8 mouse cellular contexts compared by ENCODE assay signal in genomic region chr19:6445761-6446423, GRCm38 (mm10). TPM values are rescaled to one million over a fixed set of nuclear protein-coding genes. Genes with fewer than 3 reads are reported as not detected.
A peak's percentile ranks its signal among the peaks of the same experiment; 100 is the strongest.
DNase-seq lines count a peak whose midpoint lies in the region; ATAC-seq lines count a peak whose summit lies in the region.

No protein-coding gene starts in this region.

- H3K4me2 ChIP-seq in embryonic facial prominence, embryonic 12.5 days (replicated peaks): no peak overlapping the region
- peak overlapping the region; percentile 41 for H3K4me2 ChIP-seq in hindbrain, embryonic 15.5 days
- H3K4me2 ChIP-seq in neural tube, embryonic 15.5 days: peak overlapping the region; percentile 45

- peaks cover 4% of the 10 kb centered on the region; the same call in 1 of the 2 replicates for H3K27me3 ChIP-seq in embryonic facial prominence, embryonic 12.5 days
- H3K27me3 ChIP-seq in hindbrain, embryonic 15.5 days: no peaks in the 10 kb centered on the region
- no peaks in the 10 kb centered on the region for H3K27me3 ChIP-seq in neural tube, embryonic 15.5 days (replicated peaks)

- no peaks in the 10 kb centered on the region for H3K9me3 ChIP-seq in embryonic facial prominence, embryonic 12.5 days
- H3K9me3 ChIP-seq in hindbrain, embryonic 15.5 days: no peaks in the 10 kb centered on the region
- no peaks in the 10 kb centered on the region for H3K9me3 ChIP-seq in neural tube, embryonic 15.5 days (replicated peaks)

- H3K27ac ChIP-seq in embryonic facial prominence, embryonic 12.5 days: no peak overlapping the region
- peak overlapping the region; percentile 84 for H3K27ac ChIP-seq in hindbrain, embryonic 15.5 days (replicated peaks)
- peak overlapping the region; percentile 80 for H3K27ac ChIP-seq in neural tube, embryonic 15.5 days (replicated peaks)

- WGBS in embryonic facial prominence, embryonic 12.5 days: 23% methylated on average over 10 of the region's 10 CpGs
- 11% methylated on average over 10 of the region's 10 CpGs for WGBS in hindbrain, embryonic 15.5 days
- WGBS in neural tube, embryonic 15.5 days: 8% methylated on average over 10 of the region's 10 CpGs

- peak; percentile 86 to 90 for DNase-seq in right cerebral cortex, postnatal 10 days (ENCODE audit: low spot score in 2 of 2)
- no peak for DNase-seq in right cerebral cortex, adult 2 months (ENCODE audit: low spot score in 2 of 2)
- DNase-seq in lung, postnatal 4 days: no peak
- DNase-seq in heart, adult 8-10 months (ENCODE audit: low spot score): no peak
- no peak for DNase-seq in gastrocnemius, postnatal 25 days

- no peak overlapping the region for H3K4me3 ChIP-seq in embryonic facial prominence, embryonic 12.5 days
- no peak overlapping the region for H3K4me3 ChIP-seq in hindbrain, embryonic 15.5 days
- H3K4me3 ChIP-seq in neural tube, embryonic 15.5 days (replicated peaks): 0 out of 2 replicates have a peak overlapping the region, but pooled peaks have one; percentile 2

- ATAC-seq in embryonic facial prominence, embryonic 12.5 days (ENCODE audit: insufficient number of reproducible peaks, insufficient read depth, low FRiP score, low TSS enrichment): peak; percentile 59; the same call in 1 of the 2 replicates
- peak; percentile 83 for ATAC-seq in hindbrain, embryonic 15.5 days (ENCODE audit: low FRiP score, low read depth)
- peak; percentile 86 for ATAC-seq in neural tube, embryonic 15.5 days (ENCODE audit: low FRiP score)

- H3K9ac ChIP-seq in embryonic facial prominence, embryonic 12.5 days: no peak overlapping the region
- H3K9ac ChIP-seq in hindbrain, embryonic 15.5 days: peak overlapping the region; percentile 15; the same call in 1 of the 2 replicates
- peak overlapping the region; percentile 21; the same call in 1 of the 2 replicates for H3K9ac ChIP-seq in neural tube, embryonic 15.5 days (replicated peaks)

- no peaks in the 10 kb centered on the region for H3K36me3 ChIP-seq in embryonic facial prominence, embryonic 12.5 days
- H3K36me3 ChIP-seq in hindbrain, embryonic 15.5 days: no peaks in the 10 kb centered on the region
- H3K36me3 ChIP-seq in neural tube, embryonic 15.5 days: no peaks in the 10 kb centered on the region

- H3K4me1 ChIP-seq in embryonic facial prominence, embryonic 12.5 days: peaks cover 11% of the 10 kb centered on the region
- H3K4me1 ChIP-seq in hindbrain, embryonic 15.5 days (replicated peaks): peaks cover 85% of the 10 kb centered on the region
- peaks cover 77% of the 10 kb centered on the region for H3K4me1 ChIP-seq in neural tube, embryonic 15.5 days

RNA-seq across cellular contexts. Expression of gene Nrxn2, which starts 27.4 kb away (rescaled TPM):
- 2.8 and 4.9 TPM in 2 replicates for polyA plus RNA-seq in embryonic facial prominence, embryonic 12.5 days (2016; fragmentation: Nextera tagmentation; extraction: Ambion mirVana)
- 44.3 and 46.6 TPM in 2 replicates for polyA plus RNA-seq in hindbrain, embryonic 15.5 days (2015; fragmentation: Nextera tagmentation; extraction: Ambion mirVana)
- polyA plus RNA-seq in neural tube, embryonic 15.5 days (2015; fragmentation: Nextera tagmentation; extraction: Ambion mirVana): 31.3 and 45.7 TPM in 2 replicates
- 1 to 10 TPM; 3.3 to 6.8 (median 4.1) TPM for total RNA-seq in heart, adult 8-10 months (2022)
- 1 to 10 TPM in 1 of 2 experiments, under 1 TPM in 1; 0.91 to 1.4 TPM for total RNA-seq in gastrocnemius, postnatal 25 days (2021)

RNA-seq across cellular contexts. Expression of gene Rasgrp2, which starts 46.8 kb away (rescaled TPM):
- polyA plus RNA-seq in embryonic facial prominence, embryonic 12.5 days (2016; fragmentation: Nextera tagmentation; extraction: Ambion mirVana): 24.5 and 30.9 TPM in 2 replicates
- polyA plus RNA-seq in hindbrain, embryonic 15.5 days (2015; fragmentation: Nextera tagmentation; extraction: Ambion mirVana): 140 and 148 TPM in 2 replicates
- 197 and 217 TPM in 2 replicates for polyA plus RNA-seq in neural tube, embryonic 15.5 days (2015; fragmentation: Nextera tagmentation; extraction: Ambion mirVana)
- 10 to 100 TPM; 31.2 to 51.0 (median 43.8) TPM for total RNA-seq in heart, adult 8-10 months (2022)
- 10 to 100 TPM; 16.2 to 16.4 TPM for total RNA-seq in gastrocnemius, postnatal 25 days (2021)

Comparison
In these comparisons a context has a peak if more than half of its experiments do, and no peak if none do; other contexts are left out.
1. DNase-seq: peak in right cerebral cortex, postnatal 10 days (2 of 2); none in right cerebral cortex, adult 2 months (0 of 2), lung, postnatal 4 days (0 of 2), heart, adult 8-10 months (single experiment) and gastrocnemius, postnatal 25 days (single experiment).
2. Peak in every context shown above with its lines, with median percentiles within 50 percentile points of each other: ATAC-seq.